Mouse (Mus musculus) heart, embryonic 12.5 days (tissue): ENCODE data around the gene Gm815. TPM values are rescaled to one million over a fixed set of nuclear protein-coding genes. Genes with fewer than 3 reads are reported as not detected.

Source experiments
- ATAC-seq: fragments of 200-750 bp; cut with Nextera tagmentation; 2 replicates; pipeline ENCODE4 v1.8.0; 2017; ENCODE audit warnings: moderate TSS enrichment, moderate library complexity; ENCODE audit not compliant: insufficient number of reproducible peaks, low FRiP score
- H3K27ac ChIP-seq: fragments of 300-500 bp; sonication (generic); 2 replicates; pipeline ENCODE4 v1.5.1; 2016; ENCODE audit warnings: mild to moderate bottlenecking, moderate library complexity; ENCODE audit not compliant: poor library complexity, severe bottlenecking
- H3K27me3 ChIP-seq: fragments of 300-500 bp; sonication (generic); replicated peaks from 2 replicates; pipeline ENCODE4 v1.6.1; 2016; ENCODE audit warnings: mild to moderate bottlenecking, moderate library complexity
- H3K36me3 ChIP-seq: fragments of 300-500 bp; sonication (generic); 2 replicates; pipeline ENCODE4 v1.6.1; 2016; ENCODE audit warnings: mild to moderate bottlenecking, moderate library complexity
- H3K4me1 ChIP-seq: fragments of 300-500 bp; sonication (generic); replicated peaks from 2 replicates; pipeline ENCODE4 v1.6.1; 2016; ENCODE audit warnings: mild to moderate bottlenecking
- H3K4me2 ChIP-seq: fragments of 300-500 bp; sonication (generic); 2 replicates; pipeline ENCODE4 v1.6.1; 2016; ENCODE audit warnings: mild to moderate bottlenecking, moderate library complexity
- H3K4me3 ChIP-seq: fragments of 300-500 bp; sonication (generic); 2 replicates; pipeline ENCODE4 v1.5.1; 2016; ENCODE audit warnings: mild to moderate bottlenecking
- H3K9ac ChIP-seq: fragments of 300-500 bp; sonication (generic); 2 replicates; pipeline ENCODE4 v1.6.1; 2016; ENCODE audit warnings: mild to moderate bottlenecking, moderate library complexity
- H3K9me3 ChIP-seq: fragments of 300-500 bp; sonication (generic); replicated peaks from 2 replicates; pipeline ENCODE4 v1.6.1; 2016; ENCODE audit warnings: mild to moderate bottlenecking, moderate library complexity
- WGBS: fragments of 180-500 bp; shearing (Covaris S2); methylation state at CpG from one replicate; pipeline ENCODE4 v1.1.7; 2016; 5-methylcytosine and 5-hydroxymethylcytosine counted together
- polyA plus RNA-seq: library from polyadenylated mRNA; unstranded; fragments of >200 nt; fragmentation: Nextera tagmentation; extraction: Ambion mirVana; gene quantifications from 2 replicates; pipeline ENCODE4 v1.2.1, GENCODE M21; 2016

Gene Gm815
- polyA plus RNA-seq, 1 experiment from 2014 or later: not detected

- H3K36me3 ChIP-seq: no peaks in the 10 kb centered on the region
- no peak overlapping the region for H3K4me3 ChIP-seq
- H3K4me2 ChIP-seq: no peak overlapping the region
- WGBS: 82% methylated on average over 4 of the region's 4 CpGs
- 0 out of 2 replicates have a peak, but pooled peaks cover 6% of the 10 kb centered on the region for H3K4me1 ChIP-seq
- H3K9ac ChIP-seq: no peak overlapping the region
- no peaks in the 10 kb centered on the region for H3K9me3 ChIP-seq
- no peaks in the 10 kb centered on the region for H3K27me3 ChIP-seq
- no peak overlapping the region for H3K27ac ChIP-seq
- no peak for ATAC-seq
Observed at GRCm38 (mm10) chr19:26879856-26880255, 5.8 kb upstream of the Gm815 start.

- Histone ChIP-seq H3K9ac (no peak overlapping the region), H3K27ac (no peak overlapping the region)
Observed at GRCm38 (mm10) chr19:26881866-26882427, 3.7 kb upstream of the Gm815 start.

GRCm38 (mm10) chr19:26888171-26888570, 2.5 kb downstream of the Gm815 start:
- no peaks in the 10 kb centered on the region for H3K27me3 ChIP-seq

More at GRCm38 (mm10) chr19:26881866-26882427, 3.7 kb upstream of the Gm815 start:
- no peaks in the 10 kb centered on the region for H3K9me3 ChIP-seq
- no peaks in the 10 kb centered on the region for H3K36me3 ChIP-seq
- no peaks in the 10 kb centered on the region for H3K4me1 ChIP-seq
- H3K4me2 ChIP-seq: no peak overlapping the region
- H3K4me3 ChIP-seq: no peak overlapping the region
- H3K27me3 ChIP-seq: no peaks in the 10 kb centered on the region
- ATAC-seq: no peak
- 88% methylated on average over 10 of the region's 10 CpGs for WGBS

GRCm38 (mm10) chr19:26891306-26891964, 5.8 kb downstream of the Gm815 start:
- WGBS: 64% methylated on average over 9 of the region's 9 CpGs
- H3K4me3 ChIP-seq: no peak overlapping the region
- ATAC-seq: no peak
- H3K4me1 ChIP-seq: peaks cover 19% of the 10 kb centered on the region
- no peak overlapping the region for H3K4me2 ChIP-seq
- no peaks in the 10 kb centered on the region for H3K27me3 ChIP-seq
- no peak overlapping the region for H3K9ac ChIP-seq
- H3K9me3 ChIP-seq: no peaks in the 10 kb centered on the region
- H3K36me3 ChIP-seq: no peaks in the 10 kb centered on the region
- H3K27ac ChIP-seq: no peak overlapping the region

More at GRCm38 (mm10) chr19:26888171-26888570, 2.5 kb downstream of the Gm815 start:
- 83% methylated on average over 9 of the region's 9 CpGs for WGBS
- Histone ChIP-seq H3K27ac (no peak overlapping the region), H3K4me2 (no peak overlapping the region), H3K36me3 (no peaks in the 10 kb centered on the region), H3K9ac (no peak overlapping the region), H3K9me3 (no peaks in the 10 kb centered on the region), H3K4me3 (no peak overlapping the region), H3K4me1 (peaks cover 18% of the 10 kb centered on the region)
- no peak for ATAC-seq

GRCm38 (mm10) chr19:26892861-26893260, 7.2 kb downstream of the Gm815 start:
- no peak overlapping the region for H3K9ac ChIP-seq
- no peaks in the 10 kb centered on the region for H3K27me3 ChIP-seq
- WGBS: 31% methylated on average over 5 of the region's 5 CpGs
- no peak overlapping the region for H3K27ac ChIP-seq
- H3K36me3 ChIP-seq: no peaks in the 10 kb centered on the region
- no peak overlapping the region for H3K4me3 ChIP-seq
- 0 out of 2 replicates have a peak, but pooled peaks have one; percentile 25 for ATAC-seq
- H3K4me1 ChIP-seq: peaks cover 19% of the 10 kb centered on the region
- H3K9me3 ChIP-seq: 0 out of 2 replicates have a peak, but pooled peaks cover under 1% of the 10 kb centered on the region
- H3K4me2 ChIP-seq: no peak overlapping the region

- 0 out of 2 replicates have a peak overlapping the region, but pooled peaks have one; percentile 25 for H3K4me2 ChIP-seq
- H3K9ac ChIP-seq: no peak overlapping the region
- H3K36me3 ChIP-seq: no peaks in the 10 kb centered on the region
- no peak overlapping the region for H3K4me3 ChIP-seq
- 40% methylated on average over 4 of the region's 4 CpGs for WGBS
- H3K4me1 ChIP-seq: peaks cover 8% of the 10 kb centered on the region
- ATAC-seq: no peak
- 0 out of 2 replicates have a peak, but pooled peaks cover 2% of the 10 kb centered on the region for H3K9me3 ChIP-seq
- no peaks in the 10 kb centered on the region for H3K27me3 ChIP-seq
- H3K27ac ChIP-seq: no peak overlapping the region
Observed at GRCm38 (mm10) chr19:26902162-26902561, 16.5 kb downstream of the Gm815 start.

- 58% methylated on average over 1 of the region's 1 CpGs for WGBS
- H3K9me3 ChIP-seq: no peaks in the 10 kb centered on the region
- H3K4me2 ChIP-seq: no peak overlapping the region
Observed at GRCm38 (mm10) chr19:26914245-26914644, 28.6 kb downstream of the Gm815 start.

GRCm38 (mm10) chr19:26920816-26921215, 35.1 kb downstream of the Gm815 start:
- 68% methylated on average over 2 of the region's 2 CpGs for WGBS
- H3K4me2 ChIP-seq: no peak overlapping the region
- H3K27ac ChIP-seq: no peak overlapping the region
- no peaks in the 10 kb centered on the region for H3K27me3 ChIP-seq
- H3K4me1 ChIP-seq: no peaks in the 10 kb centered on the region
- no peak overlapping the region for H3K9ac ChIP-seq
- no peak for ATAC-seq
- no peaks in the 10 kb centered on the region for H3K9me3 ChIP-seq
- no peaks in the 10 kb centered on the region for H3K36me3 ChIP-seq
- H3K4me3 ChIP-seq: no peak overlapping the region

More at GRCm38 (mm10) chr19:26914245-26914644, 28.6 kb downstream of the Gm815 start:
- no peak overlapping the region for H3K9ac ChIP-seq
- H3K27me3 ChIP-seq: no peaks in the 10 kb centered on the region
- H3K4me1 ChIP-seq: no peaks in the 10 kb centered on the region
- H3K27ac ChIP-seq: no peak overlapping the region
- no peak overlapping the region for H3K4me3 ChIP-seq
- H3K36me3 ChIP-seq: no peaks in the 10 kb centered on the region
- ATAC-seq: no peak

GRCm38 (mm10) chr19:26930295-26931283, 44.9 kb downstream of the Gm815 start:
- Histone ChIP-seq H3K36me3 (no peaks in the 10 kb centered on the region), H3K27me3 (no peaks in the 10 kb centered on the region), H3K9ac (no peak overlapping the region), H3K4me2 (no peak overlapping the region), H3K9me3 (no peaks in the 10 kb centered on the region), H3K4me1 (no peaks in the 10 kb centered on the region), H3K4me3 (no peak overlapping the region), H3K27ac (no peak overlapping the region)
- no peak for ATAC-seq
- 49% methylated on average over 6 of the region's 6 CpGs for WGBS

- H3K9me3 ChIP-seq: no peaks in the 10 kb centered on the region
- no peaks in the 10 kb centered on the region for H3K27me3 ChIP-seq
- no peak overlapping the region for H3K27ac ChIP-seq
- no peak for ATAC-seq
- 57% methylated on average over 2 of the region's 2 CpGs for WGBS
- no peak overlapping the region for H3K4me3 ChIP-seq
- no peaks in the 10 kb centered on the region for H3K36me3 ChIP-seq
- H3K9ac ChIP-seq: no peak overlapping the region
- H3K4me1 ChIP-seq: no peaks in the 10 kb centered on the region
- no peak overlapping the region for H3K4me2 ChIP-seq
Observed at GRCm38 (mm10) chr19:26934186-26934585, 48.5 kb downstream of the Gm815 start.
